14 mouse cellular contexts compared by ENCODE assay signal in genomic region chr16:95057596-95057995, GRCm38 (mm10).
DNase-seq lines count a peak whose midpoint lies in the region; ATAC-seq and TF ChIP-seq lines count a peak whose summit lies in the region.
"Had no signal": no experiment of that assay in that cellular context is flagged by ENCODE, and none has a peak within 500 bp of the region (broad histone marks: within the 10 kb centered on the region; RNA-seq: fewer than 3 reads in every experiment).

No protein-coding gene starts in this region.

- H3K27ac ChIP-seq in kidney, embryonic 16.5 days (ENCODE audit: low read length) = no peak overlapping the region
- no peak overlapping the region for H3K27ac ChIP-seq in MEL (ENCODE audit: control insufficient read depth, low read depth, low read length)
- H3K27ac ChIP-seq in limb, embryonic 14.5 days (replicated peaks; ENCODE audit: low read depth, low read length) = no peak overlapping the region
- H3K27ac ChIP-seq: embryonic facial prominence, embryonic 13.5 days; heart, embryonic 15.5 days; limb, embryonic 13.5 days; neural tube, embryonic 15.5 days had no signal

- H3K9ac ChIP-seq in kidney, embryonic 16.5 days (replicated peaks; ENCODE audit: low read length) = no peak overlapping the region
- no peak overlapping the region for H3K9ac ChIP-seq in MEL (ENCODE audit: control insufficient read depth, low read depth, low read length, poor library complexity, severe bottlenecking)
- H3K9ac ChIP-seq in limb, embryonic 14.5 days (ENCODE audit: low read depth, low read length, severe bottlenecking) = no peak overlapping the region
- H3K9ac ChIP-seq: embryonic facial prominence, embryonic 13.5 days; heart, embryonic 15.5 days; limb, embryonic 13.5 days; neural tube, embryonic 15.5 days had no signal

- H3K36me3 ChIP-seq in kidney, embryonic 16.5 days (ENCODE audit: insufficient read depth, low read length) = no peaks in the 10 kb centered on the region
- no peaks in the 10 kb centered on the region for H3K36me3 ChIP-seq in MEL (ENCODE audit: control insufficient read depth in 1 of 2, insufficient read depth in 2 of 2, low read length in 2 of 2)
- H3K36me3 ChIP-seq in limb, embryonic 14.5 days (ENCODE audit: control insufficient read depth, insufficient read depth, low read length) = no peaks in the 10 kb centered on the region
- H3K36me3 ChIP-seq: embryonic facial prominence, embryonic 13.5 days; heart, embryonic 15.5 days; limb, embryonic 13.5 days; neural tube, embryonic 15.5 days had no signal

- 30% methylated on average over 1 of the region's 1 CpGs for WGBS in kidney, embryonic 16.5 days
- 16% methylated on average over 1 of the region's 1 CpGs for WGBS in limb, embryonic 14.5 days

- H3K27me3 ChIP-seq in kidney, embryonic 16.5 days (ENCODE audit: insufficient read depth, low read length) = no peaks in the 10 kb centered on the region
- no peaks in the 10 kb centered on the region for H3K27me3 ChIP-seq in MEL (ENCODE audit: control insufficient read depth in 1 of 2, insufficient read depth in 2 of 2, low read length in 2 of 2)
- H3K27me3 ChIP-seq in limb, embryonic 14.5 days (ENCODE audit: control insufficient read depth, insufficient read depth, low read length) = no peaks in the 10 kb centered on the region
- H3K27me3 ChIP-seq: embryonic facial prominence, embryonic 13.5 days; heart, embryonic 15.5 days; limb, embryonic 13.5 days; neural tube, embryonic 15.5 days had no signal

- H3K4me2 ChIP-seq in kidney, embryonic 16.5 days (replicated peaks; ENCODE audit: low read depth, low read length) = no peak overlapping the region
- H3K4me2 ChIP-seq in limb, embryonic 14.5 days (replicated peaks; ENCODE audit: low read depth, low read length, severe bottlenecking) = no peak overlapping the region
- H3K4me2 ChIP-seq: embryonic facial prominence, embryonic 13.5 days; heart, embryonic 15.5 days; limb, embryonic 13.5 days; neural tube, embryonic 15.5 days had no signal

- no peak for TF ChIP-seq CTCF in MEL (IDR thresholded peaks at IDR 0.05 in 2 of 3, conservative IDR thresholded peaks at IDR 0.05 in 1 of 3; ENCODE audit: control insufficient read depth in 1 of 3, insufficient read depth in 1 of 3, low read depth in 2 of 3, low read length in 3 of 3, poor library complexity in 1 of 3, severe bottlenecking in 1 of 3)

- no peaks in the 10 kb centered on the region for H3K4me1 ChIP-seq in kidney, embryonic 16.5 days (ENCODE audit: insufficient read depth, low read length)
- H3K4me1 ChIP-seq in MEL (ENCODE audit: control insufficient read depth in 1 of 2, insufficient read depth in 2 of 2, low read length in 2 of 2) = no peaks in the 10 kb centered on the region
- H3K4me1 ChIP-seq in limb, embryonic 14.5 days (ENCODE audit: control insufficient read depth, insufficient read depth, low read length) = no peaks in the 10 kb centered on the region
- H3K4me1 ChIP-seq: embryonic facial prominence, embryonic 13.5 days; heart, embryonic 15.5 days; limb, embryonic 13.5 days; neural tube, embryonic 15.5 days had no signal

- TF ChIP-seq EP300 in MEL (IDR thresholded peaks at IDR 0.05; ENCODE audit: low read depth in 1 of 2, low read length in 2 of 2) = no peak

- TF ChIP-seq POLR2A in MEL (IDR thresholded peaks at IDR 0.05; ENCODE audit: control insufficient read depth in 1 of 2, insufficient read depth in 1 of 2, low read depth in 1 of 2, low read length in 2 of 2, poor library complexity in 1 of 2) = no peak
- no peak for TF ChIP-seq POLR2A in limb, embryonic 14.5 days (IDR thresholded peaks at IDR 0.05; ENCODE audit: borderline replicate concordance, extremely low read depth, insufficient read depth, insufficient read length)

- no peaks in the 10 kb centered on the region for H3K79me2 ChIP-seq in MEL (ENCODE audit: control insufficient read depth, insufficient read depth, low read length, poor library complexity)

- no peak for TF ChIP-seq RAD21 in MEL (IDR thresholded peaks at IDR 0.05; ENCODE audit: low read depth, low read length)

- DNase-seq in kidney, postnatal 10 days = peak; percentile 26
- peak; percentile 41 for DNase-seq in MEL (ENCODE audit: low read depth, low spot score)
- peak; percentile 41 for DNase-seq in embryo, embryonic 11 days
- DNase-seq in limb, embryonic 14.5 days (ENCODE audit: low spot score) = peak; percentile 5
- DNase-seq in urinary bladder, adult 2 months (ENCODE audit: low spot score) = no peak
- no peak for DNase-seq in frontal cortex, postnatal 10 days (ENCODE audit: low spot score in 2 of 2)
- DNase-seq: cerebellum, adult 11 months; heart, adult 11 months; lung, adult 2 months had no signal

- no peaks in the 10 kb centered on the region for H3K9me3 ChIP-seq in kidney, embryonic 16.5 days (ENCODE audit: low read length)
- H3K9me3 ChIP-seq in MEL (replicated peaks; ENCODE audit: insufficient read depth, low read length) = no peaks in the 10 kb centered on the region
- no peaks in the 10 kb centered on the region for H3K9me3 ChIP-seq in limb, embryonic 14.5 days (ENCODE audit: control insufficient read depth, low read length)
- H3K9me3 ChIP-seq: embryonic facial prominence, embryonic 13.5 days; heart, embryonic 15.5 days had no signal

- ATAC-seq in kidney, embryonic 16.5 days (ENCODE audit: low FRiP score, low TSS enrichment) = no peak
- no peak for ATAC-seq in limb, embryonic 14.5 days (ENCODE audit: low FRiP score, low read depth)

- no peak overlapping the region for H3K4me3 ChIP-seq in kidney, embryonic 16.5 days (ENCODE audit: low read length)
- no peak overlapping the region for H3K4me3 ChIP-seq in MEL (ENCODE audit: control insufficient read depth in 1 of 2, insufficient read depth in 1 of 2, low read depth in 2 of 2, low read length in 2 of 2)
- no peak overlapping the region for H3K4me3 ChIP-seq in limb, embryonic 14.5 days (replicated peaks; ENCODE audit: low read length)
- H3K4me3 ChIP-seq: embryonic facial prominence, embryonic 13.5 days; heart, embryonic 15.5 days; limb, embryonic 13.5 days; neural tube, embryonic 15.5 days had no signal

TF ChIP-seq in MEL, 35 proteins besides CTCF, POLR2A, EP300 and RAD21:
- TF ChIP-seq USF1 (IDR thresholded peaks at IDR 0.05; ENCODE audit: low read depth, low read length) (no peak), KAT2A (conservative IDR thresholded peaks at IDR 0.05; ENCODE audit: low read depth, low read length) (no peak), JUND (IDR thresholded peaks at IDR 0.05; ENCODE audit: low read depth, low read length) (no peak), CHD2 (IDR thresholded peaks at IDR 0.05; ENCODE audit: low read length) (no peak), MAZ (IDR thresholded peaks at IDR 0.05; ENCODE audit: low read depth, low read length) (no peak), GATA1 (IDR thresholded peaks at IDR 0.05; ENCODE audit: low read depth, low read length) (no peak), GABPA (IDR thresholded peaks at IDR 0.05; ENCODE audit: low read depth, low read length) (no peak), RCOR1 (IDR thresholded peaks at IDR 0.05; ENCODE audit: low read depth, low read length) (no peak), SMC3 (IDR thresholded peaks at IDR 0.05; ENCODE audit: low read depth, low read length) (no peak), TCF12 (IDR thresholded peaks at IDR 0.05; ENCODE audit: low read depth, low read length) (no peak), MAX (IDR thresholded peaks at IDR 0.05; ENCODE audit: low read length) (no peak), MAFK (IDR thresholded peaks at IDR 0.05; ENCODE audit: borderline replicate concordance, low read depth, low read length) (no peak), ZMIZ1 (IDR thresholded peaks at IDR 0.05; ENCODE audit: low read depth, low read length) (no peak), SIN3A (IDR thresholded peaks at IDR 0.05; ENCODE audit: low read length) (no peak)

Comparison
In these comparisons a context has a peak if more than half of its experiments do, and no peak if none do; other contexts are left out.
1. DNase-seq: peak in kidney, postnatal 10 days (single experiment), MEL (single experiment), embryo, embryonic 11 days (single experiment) and limb, embryonic 14.5 days (single experiment); none in urinary bladder, adult 2 months (single experiment) and frontal cortex, postnatal 10 days (0 of 2).